Mouse (Mus musculus) small intestine, adult 2 months (tissue): ENCODE results near the gene Btrc. TPM values are rescaled to one million over a fixed set of nuclear protein-coding genes. Genes with fewer than 3 reads are reported as not detected.

Experiments used
- H3K27ac ChIP-seq: fragments of 200-500 bp; 2 replicates; pipeline ENCODE4 v1.5.1; 2012; ENCODE audit warnings: low read depth, low read length, control low read depth, inconsistent platforms; ENCODE audit not compliant: insufficient read depth
- H3K27me3 ChIP-seq: fragments of 200-500 bp; 2 replicates; pipeline ENCODE4 v1.6.1; 2012; ENCODE audit warnings: mild to moderate bottlenecking, moderate library complexity, low read length, inconsistent platforms; ENCODE audit not compliant: control insufficient read depth, insufficient read depth
- H3K36me3 ChIP-seq: fragments of 200-500 bp; 2 replicates; pipeline ENCODE4 v1.6.1; 2012; ENCODE audit warnings: mild to moderate bottlenecking, low read length, control low read depth, inconsistent platforms; ENCODE audit not compliant: control insufficient read depth, insufficient read depth
- H3K4me1 ChIP-seq: fragments of 200-500 bp; 2 replicates; pipeline ENCODE4 v1.6.1; 2012; ENCODE audit warnings: low read length, inconsistent platforms, mixed read lengths; ENCODE audit not compliant: control insufficient read depth, insufficient read depth, insufficient read length
- H3K4me3 ChIP-seq: fragments of 200-500 bp; 2 replicates; pipeline ENCODE4 v1.5.1; 2012; ENCODE audit warnings: low read depth, mild to moderate bottlenecking, control low read depth, inconsistent platforms, low read length, moderate library complexity
- CTCF ChIP-seq: fragments of 200-500 bp; IDR thresholded peaks from 2 replicates; pipeline ENCODE4 v1.5.1; 2012; ENCODE audit warnings: low read depth, mild to moderate bottlenecking, control low read depth, inconsistent platforms, low read length, moderate library complexity, mixed read lengths; ENCODE audit not compliant: insufficient replicate concordance, insufficient read length; ENCODE audit errors: extremely low read depth
- POLR2A ChIP-seq: fragments of 200-500 bp; IDR thresholded peaks from 2 replicates; pipeline ENCODE4 v1.6.1; 2012; ENCODE audit warnings: low read depth, mild to moderate bottlenecking, control low read depth, inconsistent platforms, low read length, moderate library complexity
- WGBS: fragments of 180-500 bp; shearing (Covaris S2); methylation state at CpG from one replicate; pipeline ENCODE4 v1.1.7; 2018; 5-methylcytosine and 5-hydroxymethylcytosine counted together
- polyA plus RNA-seq: library from polyadenylated mRNA; depleted of rRNA; stranded (reverse); fragments of >200 nt; gene quantifications from 2 replicates; pipeline ENCODE4 v1.2.3, GENCODE M21; 2012

Btrc gene
- polyA plus RNA-seq, 1 experiment = 4.2 TPM

DNA sequence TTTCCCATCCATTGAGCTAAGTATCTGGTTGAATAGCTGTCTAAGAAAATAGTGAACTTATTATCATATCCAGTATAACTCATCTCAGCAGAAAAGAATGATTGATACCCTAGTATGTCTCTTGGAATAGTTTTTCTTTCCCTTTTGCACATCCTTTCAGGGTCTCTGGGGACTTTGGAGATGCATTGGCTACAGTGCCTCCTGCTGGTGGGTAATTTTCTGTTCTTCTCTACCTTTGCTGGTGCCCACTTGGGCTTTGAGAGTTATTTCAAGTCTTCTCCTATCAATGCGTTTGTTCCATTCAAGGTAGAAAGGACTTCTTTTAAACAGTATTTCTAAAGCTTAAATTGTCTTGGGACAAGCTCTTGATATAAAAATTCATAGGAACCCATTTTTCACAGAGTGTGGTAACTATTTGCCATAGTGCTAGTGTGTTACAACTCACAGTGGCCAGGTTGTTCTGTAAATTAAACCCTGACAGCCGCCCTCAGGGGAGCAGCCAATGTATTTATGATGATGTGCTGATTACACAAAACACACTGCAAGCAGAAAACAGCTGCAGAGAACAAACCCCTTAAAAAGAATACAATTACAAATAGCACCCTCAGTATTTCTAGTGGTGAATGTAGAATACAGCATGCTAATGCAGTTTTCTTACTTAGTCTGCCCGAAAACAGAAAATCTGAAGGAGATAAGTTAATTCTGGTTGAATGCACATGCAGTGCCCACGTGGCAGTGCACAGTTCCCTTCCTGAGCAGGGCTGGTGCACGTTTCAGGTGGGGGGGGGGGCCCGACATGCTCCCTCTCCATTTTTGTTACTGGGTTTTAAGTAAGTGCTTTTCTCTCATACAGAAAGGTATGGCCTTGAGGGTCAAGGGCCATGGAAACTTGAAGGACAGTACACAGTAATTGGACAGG, 75.7 kb downstream of the Btrc start:
- Histone ChIP-seq H3K27me3 (no peaks in the 10 kb centered on the region), H3K36me3 (no peaks in the 10 kb centered on the region), H3K27ac (no peak overlapping the region), H3K4me3 (no peak overlapping the region), H3K4me1 (no peaks in the 10 kb centered on the region)
- TF ChIP-seq POLR2A = no peak
- TF ChIP-seq CTCF = no peak
- 75% methylated on average over 6 of the region's 6 CpGs for WGBS

DNA sequence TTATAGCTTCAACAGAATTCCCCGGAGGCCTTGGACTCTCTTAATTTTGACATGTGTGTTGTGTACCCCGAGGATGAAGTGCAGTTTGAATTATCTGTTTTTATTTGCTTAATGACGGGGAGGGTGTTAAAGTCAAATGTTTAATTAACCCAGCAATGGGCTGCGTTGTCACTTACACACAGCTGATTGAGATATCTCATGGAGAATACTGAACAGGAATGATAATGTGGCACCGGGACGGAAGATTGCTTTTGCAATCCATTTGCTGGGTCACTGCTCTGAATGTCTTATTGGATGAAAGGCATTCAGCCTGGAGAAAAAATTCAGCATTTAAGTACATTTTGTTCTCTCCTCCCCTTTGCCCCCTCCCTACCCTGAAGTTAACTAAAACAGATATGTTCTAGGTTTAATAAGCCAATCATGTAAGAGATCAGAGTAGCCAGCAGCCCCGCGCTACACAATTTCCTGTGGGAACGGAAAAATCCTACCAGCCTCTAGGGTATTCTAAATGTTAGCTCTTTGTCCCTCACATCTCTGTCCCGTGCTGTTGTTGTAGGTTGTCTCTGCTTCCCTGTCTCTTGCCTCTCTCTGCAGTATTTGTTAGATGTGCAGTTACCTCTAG, 77.1 kb downstream of the Btrc start:
- TF ChIP-seq CTCF = no peak
- no peak for TF ChIP-seq POLR2A
- 67% methylated on average over 10 of the region's 10 CpGs for WGBS
- Histone ChIP-seq H3K4me1 (no peaks in the 10 kb centered on the region), H3K27ac (no peak overlapping the region), H3K4me3 (no peak overlapping the region), H3K36me3 (no peaks in the 10 kb centered on the region), H3K27me3 (no peaks in the 10 kb centered on the region)

DNA sequence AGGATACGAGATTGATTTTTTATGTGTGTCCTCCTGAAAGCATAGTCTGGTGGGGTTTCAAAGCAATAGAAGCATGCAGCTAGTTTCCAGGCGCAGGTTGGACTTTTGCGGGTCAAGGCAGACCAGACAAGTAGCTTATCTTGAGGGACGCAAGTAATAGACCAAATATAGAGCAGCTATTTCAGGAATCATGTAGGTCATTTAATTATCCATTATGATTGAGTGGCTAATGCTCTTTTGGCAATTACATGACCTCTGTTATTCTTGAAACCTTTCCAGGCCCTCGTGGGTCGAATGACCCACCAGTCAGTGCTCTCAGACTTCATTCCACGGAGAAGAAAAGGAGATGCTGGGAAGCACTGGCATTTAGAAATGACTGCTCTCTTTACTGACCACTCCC, 78.2 kb downstream of the Btrc start:
- Histone ChIP-seq H3K4me1 (no peaks in the 10 kb centered on the region), H3K4me3 (no peak overlapping the region), H3K36me3 (no peaks in the 10 kb centered on the region), H3K27me3 (no peaks in the 10 kb centered on the region), H3K27ac (no peak overlapping the region)
- TF ChIP-seq POLR2A (no peak), CTCF (no peak)
- WGBS = 70% methylated on average over 7 of the region's 7 CpGs

DNA sequence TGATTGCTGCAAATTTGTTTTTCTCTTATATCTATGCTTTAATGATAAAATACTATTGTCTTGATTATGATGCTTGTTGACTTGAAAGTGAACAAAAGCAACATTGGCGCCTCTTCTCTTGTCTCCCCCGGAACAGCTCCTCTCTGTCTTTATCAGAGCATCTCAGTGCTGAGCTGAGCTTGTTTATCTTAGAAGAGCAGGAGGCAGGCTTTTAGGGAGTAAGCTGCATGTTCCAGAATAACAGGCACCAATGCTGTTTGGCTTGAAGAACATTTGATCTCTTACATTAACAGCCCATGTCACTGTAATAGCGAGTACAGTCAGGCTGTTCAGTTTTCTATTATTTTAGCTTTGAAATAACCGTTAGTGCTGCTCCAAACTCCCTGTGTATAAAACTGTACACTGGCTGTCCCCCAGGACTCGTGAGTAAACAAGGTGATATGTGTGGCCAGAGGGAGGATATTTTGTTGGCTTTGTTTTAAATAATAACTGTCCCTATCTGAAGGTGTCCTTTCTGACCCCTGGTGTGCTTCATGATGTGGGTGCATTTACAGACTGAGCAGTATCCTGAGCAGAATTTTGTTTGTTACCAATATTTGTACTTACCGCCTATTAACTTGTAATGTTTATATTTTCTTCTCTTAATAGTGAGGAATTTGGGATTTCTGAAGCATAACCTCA, 81.9 kb downstream of the Btrc start:
- H3K36me3 ChIP-seq = no peaks in the 10 kb centered on the region
- H3K4me3 ChIP-seq = no peak overlapping the region
- WGBS = 70% methylated on average over 6 of the region's 6 CpGs
- H3K27me3 ChIP-seq = no peaks in the 10 kb centered on the region
- TF ChIP-seq POLR2A (no peak), CTCF (no peak)
- no peak overlapping the region for H3K27ac ChIP-seq
- H3K4me1 ChIP-seq = no peaks in the 10 kb centered on the region

DNA sequence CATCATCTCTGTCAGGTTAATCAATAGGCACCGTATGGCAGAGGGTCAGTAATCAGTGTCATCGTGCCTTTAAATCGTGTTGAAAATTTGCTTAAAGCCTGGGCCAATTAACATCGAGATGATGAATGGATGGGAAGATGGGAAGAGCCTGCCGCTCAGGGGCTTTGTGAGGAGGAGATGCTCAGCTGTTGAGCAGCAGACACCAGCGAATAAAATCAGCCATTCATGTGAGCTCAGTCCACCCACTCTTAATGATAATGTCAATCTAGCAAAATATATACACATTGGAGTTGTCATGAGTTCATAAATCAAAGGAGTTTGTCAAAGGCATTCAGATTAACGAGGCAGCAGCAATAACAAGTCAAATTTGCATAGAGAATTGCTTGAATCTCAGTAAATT, 83.1 kb downstream of the Btrc start:
- Histone ChIP-seq H3K4me3 (no peak overlapping the region), H3K27me3 (no peaks in the 10 kb centered on the region), H3K4me1 (no peaks in the 10 kb centered on the region), H3K27ac (no peak overlapping the region), H3K36me3 (no peaks in the 10 kb centered on the region)
- WGBS = 69% methylated on average over 7 of the region's 7 CpGs
- TF ChIP-seq CTCF = no peak
- TF ChIP-seq POLR2A = no peak

DNA sequence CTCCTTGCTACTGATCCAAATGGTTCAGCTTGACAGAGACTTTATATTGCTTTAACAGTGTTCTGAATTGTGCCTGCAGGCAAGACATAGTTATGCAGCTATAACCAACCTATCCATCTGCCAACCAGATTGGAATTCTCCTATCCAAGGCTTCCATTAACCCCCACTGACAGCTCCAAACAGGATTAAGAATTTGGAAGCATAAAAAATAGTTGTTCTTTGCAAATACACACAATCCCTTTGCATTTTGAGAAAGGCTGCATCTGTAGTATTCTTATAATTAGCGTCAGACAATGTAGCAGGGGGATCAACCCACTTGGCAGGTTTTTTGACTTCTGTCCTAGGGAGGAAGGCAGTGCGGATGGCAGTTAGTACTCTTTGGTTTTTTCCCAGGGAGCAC, 83.7 kb downstream of the Btrc start:
- Histone ChIP-seq H3K36me3 (no peaks in the 10 kb centered on the region), H3K27me3 (no peaks in the 10 kb centered on the region), H3K4me3 (no peak overlapping the region), H3K27ac (no peak overlapping the region), H3K4me1 (no peaks in the 10 kb centered on the region)
- no peak for TF ChIP-seq POLR2A
- TF ChIP-seq CTCF = no peak
- WGBS = 79% methylated on average over 2 of the region's 2 CpGs

DNA sequence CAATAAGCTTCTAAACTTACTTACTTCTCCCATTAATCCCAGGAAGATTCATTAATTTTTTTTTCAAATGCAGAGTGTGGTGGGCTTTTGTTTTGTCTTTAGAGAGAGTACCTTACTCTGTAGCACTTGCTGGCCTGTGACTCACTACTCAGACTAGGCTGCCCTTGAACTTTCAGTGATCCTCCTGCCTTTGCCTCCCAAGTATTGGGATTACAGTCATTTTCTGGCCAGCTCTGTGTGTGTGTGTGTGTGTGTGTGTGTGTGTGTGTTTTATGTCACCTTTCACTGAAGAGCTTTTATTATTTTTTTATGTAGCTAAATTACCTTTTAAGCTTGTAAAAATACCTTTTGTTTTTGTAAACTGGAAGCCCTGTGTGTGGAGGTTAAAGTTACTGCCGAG, 84.4 kb downstream of the Btrc start:
- TF ChIP-seq CTCF (no peak), POLR2A (no peak)
- no peak overlapping the region for H3K4me3 ChIP-seq
- 87% methylated on average over 1 of the region's 1 CpGs for WGBS

More for the DNA sequence above, 84.4 kb downstream of the Btrc start:
- Histone ChIP-seq H3K4me1 (no peaks in the 10 kb centered on the region), H3K27me3 (no peaks in the 10 kb centered on the region), H3K36me3 (no peaks in the 10 kb centered on the region), H3K27ac (no peak overlapping the region)
